Mouse (Mus musculus) adrenal gland, postnatal 36 days (tissue): Measurements from ENCODE around the gene Adamts10. TPM values are rescaled to one million over a fixed set of nuclear protein-coding genes. Genes with fewer than 3 reads are reported as not detected.

Experiments
- DNase-seq, 2 experiments: peaks; one replicate each; pipeline ENCODE4 v3.0.0; 2021; ENCODE audit warnings: mixed read lengths in 1 of 2
- total RNA-seq, 2 experiments: library from RNA; stranded (reverse); gene quantifications; 2 replicates each; pipeline ENCODE4 v1.2.3; 2021

The Adamts10 gene
- total RNA-seq, 2 experiments from 2014 or later, result 22.3 to 29.7 TPM

DNA sequence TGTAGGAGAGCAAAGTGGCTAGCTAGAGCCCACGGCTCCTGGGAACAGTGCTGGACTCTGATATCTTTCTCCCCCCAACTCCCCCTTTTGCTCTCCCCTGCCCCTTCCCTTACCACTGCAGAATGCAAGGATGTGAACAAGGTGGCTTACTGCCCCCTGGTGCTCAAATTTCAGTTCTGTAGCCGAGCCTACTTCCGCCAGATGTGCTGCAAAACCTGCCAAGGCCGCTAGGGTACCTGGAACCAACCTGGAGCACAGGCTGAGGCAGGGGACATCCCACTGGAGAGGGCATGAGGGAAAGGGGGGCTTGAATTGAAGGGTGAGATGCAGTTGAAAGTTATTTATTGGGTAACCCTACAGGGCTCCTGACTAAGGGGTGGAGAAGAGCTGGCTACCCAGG, 29.0 kb downstream of the Adamts10 start:
- DNase-seq, result peak in 1 of 2 experiments; percentile 29

DNA sequence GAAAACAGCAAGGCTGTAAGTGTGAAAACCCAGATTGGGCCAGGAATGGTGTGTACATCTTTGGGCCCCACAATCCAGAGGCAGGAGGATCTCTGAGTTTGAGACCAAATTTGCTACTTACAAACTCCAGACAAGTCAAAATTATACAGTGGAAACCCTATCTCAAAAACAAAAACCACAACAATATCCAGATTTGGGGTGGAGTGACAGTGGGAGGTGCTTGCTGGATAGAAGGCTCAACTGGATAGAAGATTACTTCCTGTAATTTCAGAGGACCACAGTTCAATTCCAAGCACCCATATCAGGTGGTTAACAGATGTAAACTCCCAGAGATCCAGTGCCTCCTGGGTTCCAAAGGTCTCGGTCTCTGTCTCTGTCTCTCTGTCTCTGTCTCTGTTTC, 30.5 kb downstream of the Adamts10 start:
- no peak for DNase-seq

DNA sequence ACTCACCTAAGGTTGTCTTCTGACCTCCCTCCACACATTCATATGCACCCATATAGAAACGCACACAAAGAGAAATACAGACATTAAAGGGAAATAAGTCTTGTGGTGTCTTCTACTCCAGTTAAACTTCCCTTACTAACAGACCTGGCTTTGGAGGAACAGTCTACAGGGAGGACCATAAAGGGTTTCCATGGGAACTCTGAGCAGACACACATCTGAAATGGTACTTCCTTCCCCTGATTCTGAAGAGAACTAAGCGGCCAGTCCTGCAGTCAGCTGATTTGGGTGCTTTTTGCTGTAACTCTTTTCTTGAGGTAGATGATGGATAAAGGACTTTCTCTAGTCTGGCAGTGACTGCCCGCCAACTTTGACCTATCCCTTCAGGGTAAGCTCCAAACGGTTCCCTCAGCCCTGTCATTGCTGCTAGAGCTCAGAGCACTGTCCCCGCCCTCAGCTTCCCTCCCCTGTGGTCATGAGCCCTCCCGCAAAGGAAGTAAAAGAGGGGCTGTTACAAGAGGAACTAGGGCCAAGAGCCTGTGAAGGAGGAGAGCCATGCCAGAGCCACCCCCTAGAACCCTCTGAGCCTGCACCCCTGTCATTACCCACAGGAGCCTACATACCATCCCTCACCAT, 31.3 kb downstream of the Adamts10 start, which contains the start of gene Myo1f:
Gene Myo1f (plus strand): TSS at position 485 of the 633 bp plus-strand sequence.
- peak; percentile 19 to 27 for DNase-seq

DNA sequence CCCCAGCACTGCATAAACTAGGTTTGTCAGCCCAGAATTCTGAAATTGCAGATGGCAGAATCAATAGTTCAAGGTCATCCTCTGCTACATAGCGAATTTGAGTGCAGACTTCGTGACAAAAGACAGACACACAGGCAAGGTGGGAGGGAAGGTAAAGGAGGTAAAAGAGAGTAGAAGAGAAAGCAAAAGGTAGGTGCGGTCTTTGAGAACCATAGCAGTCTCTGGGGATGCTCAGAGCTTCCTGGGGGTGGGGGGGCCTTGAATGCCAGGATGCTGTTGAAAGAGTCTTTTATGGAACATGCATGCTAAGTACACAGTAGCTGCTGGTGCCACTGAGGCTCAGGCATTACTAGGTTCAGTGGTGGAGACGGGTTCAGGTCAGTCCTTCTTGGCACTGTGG, 33.9 kb downstream of the Adamts10 start:
- DNase-seq, result no peak

DNA sequence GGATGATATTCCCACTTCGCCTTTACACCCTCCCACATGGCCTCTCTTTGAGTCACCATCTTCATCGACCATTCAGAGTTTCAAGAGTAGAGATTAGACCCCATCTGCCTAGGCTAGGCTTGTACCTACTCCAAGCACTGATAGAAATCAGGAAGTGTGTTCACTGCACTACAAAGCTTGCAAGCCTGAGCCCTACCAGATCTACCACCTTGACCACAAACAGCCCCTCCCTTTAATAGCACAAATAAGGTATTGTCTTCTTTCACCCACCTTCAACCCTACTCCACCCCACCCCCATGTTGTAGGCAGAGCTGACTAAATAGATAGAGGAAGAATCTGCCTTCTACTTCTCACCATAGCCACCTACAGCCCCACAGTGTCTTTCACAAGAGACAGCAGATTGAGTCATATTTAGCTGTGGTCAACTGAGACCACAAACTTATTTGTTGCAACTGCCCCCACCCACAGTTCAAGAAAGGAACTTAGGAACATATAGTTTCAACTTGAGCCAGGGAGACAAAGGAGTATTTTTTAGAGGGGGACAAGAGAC, 39.6 kb downstream of the Adamts10 start:
- no peak for DNase-seq

DNA sequence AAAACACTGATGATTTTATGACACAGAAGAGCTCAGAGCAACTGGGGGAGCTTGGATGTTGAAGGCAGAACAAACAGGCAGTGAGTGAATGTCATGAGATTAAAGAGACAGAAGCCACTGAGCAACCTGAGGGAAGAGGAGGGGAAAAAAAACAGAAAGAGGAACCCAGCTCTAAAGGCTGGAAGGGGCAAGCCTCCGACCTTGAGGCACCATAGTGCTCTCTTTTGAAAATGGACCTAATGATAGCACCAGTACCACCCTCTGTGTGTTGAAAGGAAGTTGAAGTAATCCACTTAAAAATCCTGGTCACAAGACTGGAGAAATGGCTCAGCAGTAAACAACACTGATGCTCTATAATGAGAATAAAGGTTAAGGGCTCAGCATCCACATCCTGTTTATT, 40.6 kb downstream of the Adamts10 start:
- DNase-seq, result no peak

DNA sequence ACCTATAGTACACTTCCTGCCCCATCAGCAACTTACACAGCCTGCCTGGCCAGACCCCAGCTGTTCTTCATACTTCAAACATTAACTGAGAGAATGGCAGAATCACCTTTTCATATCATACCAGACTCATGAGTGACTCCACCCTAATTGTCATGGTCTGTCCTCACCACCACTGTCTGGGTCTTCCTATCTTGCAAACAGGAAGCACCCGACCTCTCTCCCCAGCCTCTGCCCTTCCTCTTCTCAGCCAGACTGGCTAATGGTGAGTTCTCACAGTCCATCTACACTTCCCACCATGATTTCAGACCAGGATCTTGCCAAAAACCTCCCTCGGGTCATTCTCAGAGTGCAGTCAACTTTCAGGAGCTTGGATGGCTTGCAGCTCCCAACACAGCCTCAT, 42.2 kb downstream of the Adamts10 start:
- no peak for DNase-seq

DNA sequence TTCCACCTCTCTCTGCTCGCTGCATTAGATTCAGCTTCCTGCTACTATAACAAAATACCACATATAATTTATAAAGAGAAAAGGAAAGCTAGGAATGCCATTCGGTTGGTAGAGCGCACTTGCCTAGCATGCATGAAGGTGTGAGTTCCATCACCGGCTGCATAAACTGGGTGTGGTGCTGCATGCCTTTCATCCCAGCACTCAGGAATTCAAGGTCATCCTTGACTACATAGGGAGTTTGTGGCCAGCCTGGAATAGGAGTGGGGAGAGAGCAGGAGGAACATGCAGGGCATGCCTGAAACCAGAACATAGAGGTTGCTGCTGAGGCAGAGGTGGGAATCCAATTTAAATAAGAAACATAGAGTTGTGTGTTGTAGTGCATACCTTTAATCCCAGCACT, 60.1 kb downstream of the Adamts10 start:
- no peak for DNase-seq

DNA sequence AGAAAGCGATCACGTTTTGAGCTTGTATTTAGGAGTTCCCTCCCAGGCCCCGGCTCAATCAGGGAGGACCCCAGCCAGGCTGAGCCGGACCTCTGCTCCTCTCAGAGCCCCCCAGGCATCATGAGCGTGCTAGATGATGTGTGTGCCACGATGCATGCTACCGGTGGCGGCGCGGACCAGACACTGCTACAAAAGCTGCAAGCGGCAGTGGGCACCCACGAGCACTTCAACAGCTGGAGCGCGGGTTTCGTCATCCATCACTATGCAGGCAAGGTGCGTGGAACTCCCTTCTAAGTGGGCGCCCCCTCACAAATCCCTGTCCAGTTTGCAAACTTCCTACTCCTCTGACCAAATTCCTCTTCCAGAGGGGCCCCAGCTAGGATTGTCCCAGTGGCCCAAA, 62.0 kb downstream of the Adamts10 start:
- no peak for DNase-seq

DNA sequence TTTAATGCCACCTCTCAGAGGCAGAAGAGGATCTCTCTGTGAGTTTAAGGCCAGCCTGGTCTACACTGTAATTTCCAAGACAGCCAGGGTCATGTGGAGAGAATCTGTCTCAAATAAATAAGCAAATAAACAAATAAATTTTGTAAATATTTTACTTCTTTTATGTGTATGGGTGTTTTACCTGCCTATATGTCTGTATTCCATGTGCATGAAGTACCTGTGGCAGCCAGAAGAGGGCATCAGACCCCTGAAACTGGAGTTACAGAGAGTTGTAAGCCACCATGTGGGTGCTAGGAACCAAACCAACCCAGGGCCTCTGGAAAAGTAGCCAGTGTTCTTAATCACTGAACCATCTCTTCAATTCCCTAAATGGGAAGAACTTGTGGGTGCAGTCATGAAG, 73.3 kb downstream of the Adamts10 start:
- no peak for DNase-seq

DNA sequence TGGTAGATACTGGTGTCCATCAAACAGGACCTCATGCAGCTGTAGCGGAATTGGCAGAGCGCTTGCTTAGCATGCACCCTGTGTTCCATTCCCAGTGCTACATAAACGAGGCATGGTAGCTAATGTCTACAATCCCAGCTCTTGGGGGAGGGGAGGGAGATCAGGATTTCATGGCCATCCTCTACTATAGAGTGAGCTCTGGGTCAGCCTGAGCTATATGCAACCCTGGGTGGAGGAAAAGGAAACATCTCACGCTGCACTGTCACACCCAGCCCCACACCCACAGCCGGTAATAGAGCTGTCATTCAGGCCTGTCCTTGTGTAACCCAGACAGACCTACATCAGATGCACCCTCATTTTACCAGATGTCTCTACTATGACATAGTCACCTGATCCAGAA, 74.5 kb downstream of the Adamts10 start:
- DNase-seq, result no peak

DNA sequence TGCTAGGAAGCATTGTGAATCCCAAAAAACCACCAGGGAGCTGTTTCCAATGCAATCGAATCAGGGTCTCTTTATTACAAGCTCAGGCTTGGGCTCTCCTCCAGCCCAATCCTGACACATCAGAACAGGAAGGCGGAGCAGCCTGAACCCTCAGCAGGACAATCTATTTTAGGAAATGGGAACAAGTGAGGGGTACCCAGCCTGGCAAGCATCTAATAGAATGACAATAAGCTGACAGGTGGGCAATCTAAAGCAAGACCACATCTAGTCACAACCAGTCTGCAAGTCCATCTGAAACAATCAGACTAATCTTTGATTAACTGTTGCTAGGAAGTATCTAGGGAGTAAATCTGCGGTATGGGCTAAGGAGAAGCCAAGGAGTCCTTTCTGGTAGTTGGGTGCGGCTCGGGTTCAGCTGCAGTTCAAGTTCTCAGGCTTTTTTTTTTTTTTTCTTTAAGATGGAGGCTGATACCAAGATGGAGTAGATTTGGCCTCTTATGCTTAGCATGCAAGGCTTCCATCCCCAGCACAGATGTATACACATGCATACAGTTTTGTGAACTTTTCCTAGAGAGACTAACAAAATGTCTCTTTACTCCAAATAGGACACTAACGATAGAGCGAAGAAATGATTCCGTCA, 76.0 kb downstream of the Adamts10 start:
- no peak for DNase-seq

DNA sequence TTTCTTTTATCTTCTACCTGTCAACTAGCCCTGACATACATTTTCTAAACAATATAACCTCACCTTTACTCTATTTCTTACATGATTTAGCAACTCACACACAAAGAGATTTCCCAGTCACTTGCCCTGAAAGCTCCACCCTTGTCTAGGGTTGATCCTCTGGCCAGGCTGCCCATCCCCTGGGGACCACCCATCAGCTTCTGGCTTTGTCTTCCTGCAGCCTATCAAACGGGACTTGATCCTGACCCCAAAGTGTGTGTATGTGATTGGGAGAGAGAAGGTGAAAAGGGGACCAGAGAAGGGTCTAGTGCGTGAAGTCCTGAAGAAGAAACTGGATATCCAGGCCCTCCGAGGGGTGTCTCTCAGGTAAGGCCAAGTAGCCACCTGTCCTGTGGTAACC, 76.8 kb downstream of the Adamts10 start:
- DNase-seq, result no peak

DNA sequence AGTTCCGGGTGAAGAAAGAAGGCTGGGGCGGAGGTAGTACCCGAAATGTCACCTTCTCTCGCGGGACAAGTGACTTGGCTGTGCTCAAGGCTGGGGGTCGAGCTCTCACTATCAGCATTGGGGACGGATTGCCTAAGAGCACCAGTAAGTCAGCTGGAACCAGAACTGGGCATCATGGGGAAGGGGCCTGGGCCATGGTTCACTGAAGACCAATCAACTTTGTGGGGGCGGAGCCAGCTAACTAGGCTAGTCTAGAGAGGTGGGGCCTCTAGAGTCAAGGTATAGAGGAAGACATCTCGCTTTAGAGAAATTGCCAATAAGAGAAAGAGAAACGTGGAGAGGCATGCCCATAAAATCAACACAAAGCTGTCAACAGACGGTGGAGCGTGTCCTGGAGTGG, 77.9 kb downstream of the Adamts10 start:
- DNase-seq, result no peak

Other genes with a start within 250 kb of the Adamts10 start
- 10 to 100 TPM in 1 of 2 experiments, 1 to 10 TPM in 1; 8.0 to 10.2 TPM for gene Zfp955b, start 234.7 kb upstream of the Adamts10 start, total RNA-seq
- 1 to 10 TPM; 7.0 to 8.9 TPM for gene Zfp81, start 165.3 kb upstream of the Adamts10 start, total RNA-seq
- 1 to 10 TPM; 6.0 to 8.8 TPM for gene Zfp101, start 129.6 kb upstream of the Adamts10 start, total RNA-seq
- under 1 TPM in 1 of 2 experiments, not detected in 1; 0.20 TPM for gene Actl9, start 91.3 kb upstream of the Adamts10 start, total RNA-seq
- 1 to 10 TPM; 2.1 to 3.3 TPM for gene Myo1f, start 31.5 kb downstream of the Adamts10 start, total RNA-seq
- gene Zfp414, start 104.9 kb downstream of the Adamts10 start, total RNA-seq, result 10 to 100 TPM; 28.9 to 35.3 TPM
- under 1 TPM in 1 of 2 experiments, not detected in 1; 0.56 TPM for gene Pram1, start 113.9 kb downstream of the Adamts10 start, total RNA-seq
- 100 to 1,000 TPM; 136 to 171 TPM for gene Hnrnpm, start 162.7 kb downstream of the Adamts10 start, total RNA-seq
- gene March2, start 194.5 kb downstream of the Adamts10 start, total RNA-seq, result 100 to 1,000 TPM in 1 of 2 experiments, 10 to 100 TPM in 1; 92.9 to 119 TPM
- gene Rab11b, start 236.3 kb downstream of the Adamts10 start, total RNA-seq, result 100 to 1,000 TPM; 231 to 299 TPM